Mouse (Mus musculus): ENCODE measurements around the gene Slc15a1. TPM values are rescaled to one million over a fixed set of nuclear protein-coding genes. Genes with fewer than 3 reads are reported as not detected.

Slc15a1 gene
- polyA plus RNA-seq (2017; shearing (Covaris generic)): 0.11 TPM

DNA sequence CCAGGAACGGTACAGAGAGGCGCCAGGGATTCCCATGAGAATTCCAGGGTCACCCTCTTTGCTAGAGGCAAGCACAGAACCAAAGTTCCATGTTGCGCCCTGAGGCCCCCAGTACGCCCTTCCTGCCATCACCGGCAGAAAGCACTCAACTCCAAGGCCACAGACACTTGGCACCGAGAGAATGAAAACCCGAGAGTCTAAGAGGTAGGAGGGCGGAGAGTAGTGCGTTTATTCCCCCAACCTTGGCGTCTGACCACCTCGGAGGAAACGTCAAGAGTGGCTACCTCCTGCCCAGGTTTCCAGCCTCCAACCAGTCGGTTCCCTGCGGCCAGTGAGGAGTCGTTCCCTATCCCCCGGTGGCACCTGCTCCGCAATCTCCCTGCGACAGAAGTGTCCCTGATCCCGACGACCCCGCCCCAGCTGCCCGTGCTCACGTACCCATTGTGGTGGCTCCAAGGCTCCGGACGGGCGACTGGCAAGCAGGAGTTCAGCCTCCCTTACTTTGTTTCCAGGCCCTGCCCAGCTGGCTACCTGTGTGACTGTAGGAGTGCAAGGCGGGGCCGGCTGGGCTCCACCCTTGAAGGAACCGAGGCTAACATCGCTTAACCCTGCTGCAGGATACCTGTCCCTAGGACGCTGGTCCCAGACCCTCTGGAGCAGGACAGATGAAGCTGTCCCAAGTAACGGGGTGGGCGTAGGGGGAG lies at the start of gene Slc15a1:
Gene Slc15a1 (minus strand): TSS at position 472 of the 704 bp plus-strand sequence.

Other genes with a start within 250 kb of the Slc15a1 start
- gene Stk24, start 125.2 kb downstream of the Slc15a1 start, polyA plus RNA-seq (2017; shearing (Covaris generic)): 20.4 TPM

Data from effector memory CD4-positive, alpha-beta T cell, adult 5 months (primary cell).